Mouse (Mus musculus): ENCODE data around the gene Fxyd5. TPM values are rescaled to one million over a fixed set of nuclear protein-coding genes. Genes with fewer than 3 reads are reported as not detected.
A peak's percentile ranks its signal among the peaks of the same experiment; 100 is the strongest.

Gene Fxyd5
- polyA plus RNA-seq, 1 experiment from 2014 or later: 7.8 TPM

DNA sequence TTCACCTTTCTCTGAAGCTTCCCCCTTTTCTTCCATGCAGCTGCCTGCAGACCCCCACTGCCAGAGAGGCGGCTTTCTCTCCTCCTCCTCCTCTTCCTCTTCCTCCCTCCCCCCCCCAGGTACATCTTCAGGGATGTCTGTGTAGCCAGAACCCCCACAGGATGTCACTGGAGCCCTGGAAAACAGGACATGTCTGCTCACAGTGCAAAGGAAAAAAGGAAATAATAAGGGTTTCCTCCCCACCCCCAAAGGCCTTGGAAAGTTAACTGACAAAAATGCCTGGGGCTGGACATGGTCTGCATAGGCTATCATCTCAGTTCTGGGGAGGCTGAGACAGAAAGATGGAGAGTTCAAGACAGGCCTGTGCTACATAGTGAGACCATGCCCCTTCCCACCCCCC, 38.8 kb upstream of the Fxyd5 start:
- Histone ChIP-seq H3K4me1 (ENCODE audit: control insufficient read depth, insufficient read depth, low read length) (0 out of 2 replicates have a peak, but pooled peaks cover 3% of the 10 kb centered on the region), H3K36me3 (ENCODE audit: control insufficient read depth, insufficient read depth, low read length) (no peaks in the 10 kb centered on the region), H3K4me2 (ENCODE audit: low read depth, low read length) (no peak overlapping the region), H3K27me3 (ENCODE audit: control insufficient read depth, insufficient read depth, low read length) (no peaks in the 10 kb centered on the region), H3K27ac (ENCODE audit: low read depth, low read length) (no peak overlapping the region), H3K9ac (replicated peaks; ENCODE audit: low read depth, low read length) (no peak overlapping the region), H3K9me3 (ENCODE audit: control insufficient read depth, low read length) (no peaks in the 10 kb centered on the region), H3K4me3 (ENCODE audit: low read depth, low read length) (no peak overlapping the region)
- WGBS: 42% methylated on average over 1 of the region's 1 CpGs
- no peak for ATAC-seq (ENCODE audit: low read depth)

DNA sequence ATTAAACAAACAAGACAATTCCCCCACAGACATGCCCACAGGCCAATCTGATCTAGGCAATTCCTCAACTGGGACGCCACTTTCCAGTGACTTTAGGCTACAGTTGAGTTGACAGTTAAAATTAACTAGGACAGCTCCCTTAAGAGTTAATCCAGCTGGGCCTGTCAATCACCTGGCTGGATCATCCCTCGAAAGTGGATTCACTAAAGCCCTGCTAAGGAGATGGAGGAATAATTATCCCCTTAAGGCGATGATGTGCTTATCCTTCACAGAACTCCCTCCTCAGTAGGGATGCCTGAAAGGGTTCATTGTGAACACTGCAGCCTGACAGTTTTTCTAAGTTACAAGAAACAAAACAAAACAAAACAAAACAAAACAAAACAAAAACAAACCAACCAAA, 38.3 kb upstream of the Fxyd5 start:
- 56% methylated on average over 3 of the region's 3 CpGs for WGBS
- Histone ChIP-seq H3K9me3 (ENCODE audit: control insufficient read depth, low read length) (no peaks in the 10 kb centered on the region), H3K9ac (replicated peaks; ENCODE audit: low read depth, low read length) (no peak overlapping the region), H3K4me2 (ENCODE audit: low read depth, low read length) (no peak overlapping the region), H3K4me3 (ENCODE audit: low read depth, low read length) (no peak overlapping the region), H3K36me3 (ENCODE audit: control insufficient read depth, insufficient read depth, low read length) (no peaks in the 10 kb centered on the region), H3K27me3 (ENCODE audit: control insufficient read depth, insufficient read depth, low read length) (no peaks in the 10 kb centered on the region), H3K27ac (ENCODE audit: low read depth, low read length) (no peak overlapping the region), H3K4me1 (ENCODE audit: control insufficient read depth, insufficient read depth, low read length) (0 out of 2 replicates have a peak, but pooled peaks cover 3% of the 10 kb centered on the region)
- no peak for ATAC-seq (ENCODE audit: low read depth)

DNA sequence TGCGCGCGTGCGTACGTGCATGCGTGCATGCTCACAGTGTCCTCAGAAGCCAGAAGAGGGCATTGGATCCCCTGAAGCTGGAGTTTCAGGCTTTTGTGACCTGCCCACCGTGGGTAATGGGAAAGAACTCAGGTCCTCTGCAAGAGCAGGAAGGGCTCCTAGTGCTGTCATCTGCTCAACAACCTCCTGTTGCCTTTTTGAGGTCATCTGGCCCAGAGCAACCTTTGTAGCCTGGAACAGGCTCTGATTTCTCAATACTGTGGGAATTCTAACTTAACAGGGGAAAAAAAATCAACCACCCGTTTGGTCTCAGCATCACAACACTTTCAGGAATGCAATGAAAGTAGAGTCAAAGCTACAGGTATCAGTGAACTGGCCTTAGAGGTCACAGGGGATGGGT, 37.4 kb upstream of the Fxyd5 start:
- Histone ChIP-seq H3K9ac (replicated peaks; ENCODE audit: low read depth, low read length) (no peak overlapping the region), H3K4me1 (ENCODE audit: control insufficient read depth, insufficient read depth, low read length) (no peaks in the 10 kb centered on the region), H3K4me2 (ENCODE audit: low read depth, low read length) (no peak overlapping the region), H3K27me3 (ENCODE audit: control insufficient read depth, insufficient read depth, low read length) (no peaks in the 10 kb centered on the region), H3K9me3 (ENCODE audit: control insufficient read depth, low read length) (no peaks in the 10 kb centered on the region), H3K36me3 (ENCODE audit: control insufficient read depth, insufficient read depth, low read length) (no peaks in the 10 kb centered on the region), H3K27ac (ENCODE audit: low read depth, low read length) (no peak overlapping the region), H3K4me3 (ENCODE audit: low read depth, low read length) (no peak overlapping the region)
- no peak for ATAC-seq (ENCODE audit: low read depth)
- WGBS: 87% methylated on average over 8 of the region's 8 CpGs

DNA sequence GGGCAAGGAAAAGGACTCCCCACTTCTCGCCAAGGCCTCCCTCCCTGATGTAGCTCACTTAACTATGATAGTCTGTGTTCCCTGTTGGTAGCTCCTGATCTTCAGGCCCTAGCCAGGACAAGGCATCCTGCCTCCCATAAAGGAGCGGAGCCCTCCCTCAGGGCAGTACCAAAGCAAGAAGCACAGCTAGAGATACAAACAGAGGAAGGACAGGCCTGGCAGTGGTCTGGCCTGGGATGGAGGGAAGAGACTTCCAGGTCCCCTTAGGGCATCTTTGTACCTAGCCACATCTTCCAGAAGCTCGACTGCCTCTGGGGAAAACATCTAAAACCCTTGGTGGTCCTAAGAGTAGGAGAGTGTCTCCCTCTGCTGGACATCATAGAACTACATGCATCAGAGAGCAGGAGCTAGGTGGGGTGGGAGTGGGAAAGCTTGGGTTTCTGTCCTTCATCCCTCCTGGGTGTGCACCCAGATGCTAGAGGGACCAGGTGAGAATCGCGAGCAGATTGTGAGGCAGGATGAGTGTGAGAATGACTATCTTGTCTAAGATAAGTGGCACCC, 35.7 kb upstream of the Fxyd5 start:
- Histone ChIP-seq H3K9me3 (ENCODE audit: control insufficient read depth, low read length) (no peaks in the 10 kb centered on the region), H3K27me3 (ENCODE audit: control insufficient read depth, insufficient read depth, low read length) (no peaks in the 10 kb centered on the region), H3K4me2 (ENCODE audit: low read depth, low read length) (no peak overlapping the region), H3K4me3 (ENCODE audit: low read depth, low read length) (no peak overlapping the region), H3K27ac (ENCODE audit: low read depth, low read length) (no peak overlapping the region), H3K36me3 (ENCODE audit: control insufficient read depth, insufficient read depth, low read length) (no peaks in the 10 kb centered on the region), H3K4me1 (ENCODE audit: control insufficient read depth, insufficient read depth, low read length) (no peaks in the 10 kb centered on the region), H3K9ac (replicated peaks; ENCODE audit: low read depth, low read length) (no peak overlapping the region)
- WGBS: 45% methylated on average over 5 of the region's 5 CpGs
- peak; percentile 33 for ATAC-seq (ENCODE audit: low read depth)

DNA sequence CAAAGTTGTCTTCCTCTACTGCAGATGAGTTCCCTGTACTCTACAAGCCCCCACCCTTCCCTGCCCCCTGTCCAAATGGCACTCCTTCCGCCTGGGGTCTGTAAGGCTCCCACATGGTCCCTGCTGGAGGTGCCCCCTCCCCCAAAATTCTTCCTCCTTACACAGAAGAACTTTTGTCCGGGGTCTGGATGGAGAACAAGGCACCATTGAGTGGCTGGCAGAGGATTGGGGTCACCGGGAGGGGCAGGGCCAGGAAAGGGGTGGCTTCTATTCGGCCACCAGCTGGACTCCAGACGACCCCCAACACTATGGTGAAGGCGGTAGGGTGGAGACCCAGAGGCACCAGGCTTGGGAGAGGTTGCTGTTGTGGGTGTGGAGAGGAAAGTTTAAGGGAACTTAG, 35.2 kb upstream of the Fxyd5 start:
- ATAC-seq (ENCODE audit: low read depth): peak; percentile 42; the same call in 1 of the 2 replicates
- Histone ChIP-seq H3K4me3 (ENCODE audit: low read depth, low read length) (no peak overlapping the region), H3K9ac (replicated peaks; ENCODE audit: low read depth, low read length) (no peak overlapping the region), H3K27me3 (ENCODE audit: control insufficient read depth, insufficient read depth, low read length) (no peaks in the 10 kb centered on the region), H3K27ac (ENCODE audit: low read depth, low read length) (no peak overlapping the region), H3K9me3 (ENCODE audit: control insufficient read depth, low read length) (no peaks in the 10 kb centered on the region), H3K4me2 (ENCODE audit: low read depth, low read length) (no peak overlapping the region), H3K4me1 (ENCODE audit: control insufficient read depth, insufficient read depth, low read length) (no peaks in the 10 kb centered on the region), H3K36me3 (ENCODE audit: control insufficient read depth, insufficient read depth, low read length) (no peaks in the 10 kb centered on the region)
- 42% methylated on average over 6 of the region's 6 CpGs for WGBS

DNA sequence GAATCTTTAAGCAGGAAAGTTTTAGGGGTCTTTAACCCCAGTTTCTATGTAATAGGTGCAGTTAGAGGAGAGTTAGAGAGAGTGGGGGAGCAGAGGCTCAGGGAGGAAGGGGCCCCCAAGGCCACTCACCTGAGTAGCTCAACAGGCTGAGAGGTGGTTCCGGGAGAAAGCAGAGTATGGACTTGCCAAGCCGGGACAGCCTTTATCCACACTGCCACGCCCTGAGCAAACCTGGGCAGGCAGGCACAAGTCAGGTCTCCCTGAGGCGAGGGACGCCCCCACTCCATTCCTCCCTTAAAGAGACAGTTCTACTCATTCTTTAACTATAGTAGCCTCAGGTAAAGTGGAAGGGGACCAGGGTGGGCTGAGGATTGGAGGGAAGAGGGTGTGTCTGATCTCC, 34.2 kb upstream of the Fxyd5 start, which contains the start of gene Fxyd3:
Gene Fxyd3, minus strand, starts transcription at position 213 of the 400 bp plus-strand sequence.
- 57% methylated on average over 5 of the region's 5 CpGs for WGBS
- no peaks in the 10 kb centered on the region for H3K9me3 ChIP-seq (ENCODE audit: control insufficient read depth, low read length)
- no peak for ATAC-seq (ENCODE audit: low read depth)
- H3K27ac ChIP-seq (ENCODE audit: low read depth, low read length): no peak within 1 kb of the TSS
- H3K4me1 ChIP-seq (ENCODE audit: control insufficient read depth, insufficient read depth, low read length): no peaks in the 10 kb centered on the region
- H3K4me3 ChIP-seq (ENCODE audit: low read depth, low read length): no peak within 1 kb of the TSS
- no peak within 1 kb of the TSS for H3K9ac ChIP-seq (replicated peaks; ENCODE audit: low read depth, low read length)
- no peak within 1 kb of the TSS for H3K4me2 ChIP-seq (ENCODE audit: low read depth, low read length)
- no peaks in the 10 kb centered on the region for H3K36me3 ChIP-seq (ENCODE audit: control insufficient read depth, insufficient read depth, low read length)
- no peaks in the 10 kb centered on the region for H3K27me3 ChIP-seq (ENCODE audit: control insufficient read depth, insufficient read depth, low read length)

DNA sequence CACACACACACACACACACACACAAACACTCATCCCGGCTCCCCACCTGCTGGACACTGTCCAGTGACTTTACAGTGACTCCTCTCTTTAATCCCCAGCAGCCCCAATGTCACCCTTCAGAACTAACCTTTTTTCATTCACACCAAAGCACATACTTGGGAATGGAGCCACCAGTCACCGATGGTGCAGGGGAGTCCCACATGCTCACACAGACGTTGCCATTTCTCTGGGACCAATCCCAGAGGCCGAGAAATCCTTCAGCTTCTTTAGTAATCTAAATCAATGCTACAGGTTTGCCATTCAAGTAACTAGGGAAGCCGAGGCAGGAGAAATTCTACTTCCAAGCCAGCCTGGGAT, 32.4 kb upstream of the Fxyd5 start:
- Histone ChIP-seq H3K4me1 (ENCODE audit: control insufficient read depth, insufficient read depth, low read length) (no peaks in the 10 kb centered on the region), H3K27me3 (ENCODE audit: control insufficient read depth, insufficient read depth, low read length) (no peaks in the 10 kb centered on the region), H3K4me3 (ENCODE audit: low read depth, low read length) (no peak overlapping the region), H3K27ac (ENCODE audit: low read depth, low read length) (no peak overlapping the region), H3K9me3 (ENCODE audit: control insufficient read depth, low read length) (no peaks in the 10 kb centered on the region), H3K9ac (replicated peaks; ENCODE audit: low read depth, low read length) (no peak overlapping the region), H3K36me3 (ENCODE audit: control insufficient read depth, insufficient read depth, low read length) (no peaks in the 10 kb centered on the region), H3K4me2 (ENCODE audit: low read depth, low read length) (no peak overlapping the region)
- ATAC-seq (ENCODE audit: low read depth): no peak
- WGBS: 73% methylated on average over 5 of the region's 5 CpGs

DNA sequence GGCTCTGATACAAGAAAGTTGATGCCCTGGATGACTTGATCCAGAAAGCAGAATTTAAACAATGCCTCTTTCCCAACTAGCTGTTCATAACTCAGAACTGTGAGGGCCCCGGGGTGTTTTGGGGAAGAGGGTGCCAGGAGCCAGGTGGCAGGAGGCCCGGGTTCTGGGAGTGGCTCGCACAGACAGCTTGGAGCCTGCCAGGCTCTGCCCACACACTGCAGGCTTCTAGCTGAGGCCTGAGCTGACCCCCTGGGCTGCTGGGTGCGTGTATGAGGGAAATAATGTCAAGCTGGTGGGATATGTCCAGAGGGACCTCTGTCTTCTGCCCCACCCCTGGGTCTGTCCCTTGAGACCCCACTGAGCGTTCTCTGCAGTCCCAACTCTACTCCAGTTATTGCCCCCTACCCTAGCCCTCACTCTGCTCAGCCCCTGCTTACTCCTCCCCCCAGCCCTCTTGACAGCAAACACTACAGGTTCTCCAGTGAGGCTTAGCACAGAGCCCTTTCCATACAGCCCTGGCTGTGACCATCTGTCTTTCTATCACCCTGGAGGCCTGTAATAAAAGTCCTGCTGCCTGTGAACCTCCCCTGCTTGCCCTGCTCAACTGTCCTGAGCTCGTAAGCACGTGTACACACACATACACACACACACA, 31.9 kb upstream of the Fxyd5 start:
- no peaks in the 10 kb centered on the region for H3K27me3 ChIP-seq (ENCODE audit: control insufficient read depth, insufficient read depth, low read length)
- no peaks in the 10 kb centered on the region for H3K9me3 ChIP-seq (ENCODE audit: control insufficient read depth, low read length)
- ATAC-seq (ENCODE audit: low read depth): no peak
- H3K27ac ChIP-seq (ENCODE audit: low read depth, low read length): no peak overlapping the region
- no peak overlapping the region for H3K9ac ChIP-seq (replicated peaks; ENCODE audit: low read depth, low read length)
- no peaks in the 10 kb centered on the region for H3K36me3 ChIP-seq (ENCODE audit: control insufficient read depth, insufficient read depth, low read length)
- H3K4me2 ChIP-seq (ENCODE audit: low read depth, low read length): no peak overlapping the region
- H3K4me3 ChIP-seq (ENCODE audit: low read depth, low read length): no peak overlapping the region
- H3K4me1 ChIP-seq (ENCODE audit: control insufficient read depth, insufficient read depth, low read length): no peaks in the 10 kb centered on the region
- 45% methylated on average over 7 of the region's 7 CpGs for WGBS

DNA sequence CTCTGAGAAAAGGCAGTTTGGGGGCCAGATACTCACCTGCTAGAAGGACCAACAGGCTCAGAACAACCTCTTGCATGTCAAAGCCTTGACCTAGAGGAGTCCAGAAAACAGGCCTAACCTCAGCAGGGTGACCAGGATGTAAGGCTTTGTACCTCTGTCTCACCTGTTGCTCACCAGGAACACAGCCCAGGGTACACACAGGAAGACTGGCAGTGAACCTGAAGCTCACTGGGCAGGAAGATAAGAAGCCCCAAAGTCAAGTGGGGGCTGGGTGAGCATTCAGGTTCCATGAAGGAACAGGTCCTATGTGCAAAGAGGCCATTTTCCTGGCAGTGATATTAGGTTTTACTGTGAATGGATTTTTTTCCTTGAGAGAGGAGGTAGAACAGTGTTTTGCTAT, 31.3 kb upstream of the Fxyd5 start:
- Histone ChIP-seq H3K4me1 (ENCODE audit: control insufficient read depth, insufficient read depth, low read length) (no peaks in the 10 kb centered on the region), H3K4me2 (ENCODE audit: low read depth, low read length) (no peak overlapping the region), H3K9ac (replicated peaks; ENCODE audit: low read depth, low read length) (no peak overlapping the region), H3K27me3 (ENCODE audit: control insufficient read depth, insufficient read depth, low read length) (no peaks in the 10 kb centered on the region), H3K4me3 (ENCODE audit: low read depth, low read length) (no peak overlapping the region), H3K27ac (ENCODE audit: low read depth, low read length) (no peak overlapping the region), H3K9me3 (ENCODE audit: control insufficient read depth, low read length) (no peaks in the 10 kb centered on the region), H3K36me3 (ENCODE audit: control insufficient read depth, insufficient read depth, low read length) (no peaks in the 10 kb centered on the region)
- ATAC-seq (ENCODE audit: low read depth): no peak
